Mouse (Mus musculus) myocyte (in vitro differentiated cells): ENCODE measurements around the gene Ccdc163.
A peak's percentile ranks its signal among the peaks of the same experiment; 100 is the strongest.

ENCODE experiments used
- CEBPB ChIP-seq: IDR thresholded peaks from 2 replicates; pipeline ENCODE4 v1.6.1; 2011; ENCODE audit warnings: mild to moderate bottlenecking, moderate library complexity; ENCODE audit not compliant: poor library complexity, insufficient read depth, severe bottlenecking
- E2F4 ChIP-seq: IDR thresholded peaks from one replicate; pipeline ENCODE4 v1.6.1; 2011; ENCODE audit warnings: mild to moderate bottlenecking, control low read depth, moderate library complexity; ENCODE audit not compliant: insufficient read depth
- MAX ChIP-seq: IDR thresholded peaks from one replicate; pipeline ENCODE4 v1.6.1; 2011; ENCODE audit warnings: low read depth, mild to moderate bottlenecking, control low read depth
- MYOD1 ChIP-seq, 3 experiments: IDR thresholded peaks; one replicate each; pipeline ENCODE4 v1.6.1; 2011; ENCODE audit warnings: control low read depth in 2 of 3, low read depth in 2 of 3, mild to moderate bottlenecking in 2 of 3, moderate library complexity in 1 of 3; ENCODE audit not compliant: insufficient read length in 2 of 3, control insufficient read depth in 1 of 3
- MYOG ChIP-seq, 3 experiments: IDR thresholded peaks; one replicate each; pipeline ENCODE4 v1.6.1; 2011; ENCODE audit warnings: control low read depth in 2 of 3, low read depth in 2 of 3, mild to moderate bottlenecking in 2 of 3; ENCODE audit not compliant: insufficient read length in 2 of 3, control insufficient read depth in 1 of 3, insufficient read depth in 1 of 3
- POLR2A ChIP-seq: IDR thresholded peaks from one replicate; pipeline ENCODE4 v1.6.1; 2011; ENCODE audit warnings: low read depth, mild to moderate bottlenecking, control low read depth, moderate library complexity; ENCODE audit not compliant: insufficient read length
- POLR2AphosphoS2 ChIP-seq: IDR thresholded peaks from one replicate; pipeline ENCODE4 v1.6.1; 2011; ENCODE audit warnings: low read depth, control low read depth; ENCODE audit not compliant: insufficient read length
- REST ChIP-seq: IDR thresholded peaks from one replicate; pipeline ENCODE4 v1.6.1; 2011; ENCODE audit warnings: mild to moderate bottlenecking, control low read depth, moderate library complexity; ENCODE audit not compliant: insufficient read depth, insufficient read length
- SRF ChIP-seq: IDR thresholded peaks from one replicate; pipeline ENCODE4 v1.6.1; 2011; ENCODE audit warnings: low read depth; ENCODE audit not compliant: control insufficient read depth, insufficient read length
- TCF12 ChIP-seq: IDR thresholded peaks from one replicate; pipeline ENCODE4 v1.6.1; 2011; ENCODE audit warnings: mild to moderate bottlenecking, control low read depth; ENCODE audit not compliant: poor library complexity, insufficient read depth, severe bottlenecking
- TCF3 ChIP-seq: IDR thresholded peaks from one replicate; pipeline ENCODE4 v1.6.1; 2011; ENCODE audit warnings: low read depth, control low read depth; ENCODE audit not compliant: insufficient read length
- USF1 ChIP-seq: IDR thresholded peaks from one replicate; pipeline ENCODE4 v1.6.1; 2011; ENCODE audit warnings: low read depth, mild to moderate bottlenecking, control low read depth, moderate library complexity

GRCm38 (mm10) chr4:116708201-116708764 is at the start of gene Ccdc163, which contains the start of gene Mmachc:
- TF ChIP-seq MYOD1 (IDR thresholded peaks at IDR 0.05; ENCODE audit: control insufficient read depth in 1 of 3, insufficient read length in 2 of 3, low read depth in 2 of 3): no peak
- TF ChIP-seq POLR2A: peak; percentile 63
- peak; percentile 3 for TF ChIP-seq POLR2AphosphoS2
- TF ChIP-seq USF1: no peak
- TF ChIP-seq MAX: peak; percentile 8
- no peak for TF ChIP-seq TCF12
- TF ChIP-seq TCF3: no peak
- TF ChIP-seq MYOG (IDR thresholded peaks at IDR 0.05; ENCODE audit: control insufficient read depth in 1 of 3, insufficient read depth in 1 of 3, insufficient read length in 2 of 3, low read depth in 2 of 3): no peak
- no peak for TF ChIP-seq REST
- peak; percentile 56 for TF ChIP-seq SRF
- no peak for TF ChIP-seq CEBPB
- TF ChIP-seq E2F4: peak; percentile 87
